Mouse (Mus musculus) MEL (cell line): Measurements from ENCODE around the gene Kxd1. TPM values are rescaled to one million over a fixed set of nuclear protein-coding genes. Genes with fewer than 3 reads are reported as not detected.
"Not testable (repeated sequence)": the region's sequence is repeated elsewhere in the genome, so short reads cannot be mapped to it uniquely, and the experiment has no call there.

Experiments
- DNase-seq: peaks from one replicate; pipeline ENCODE4 v3.0.0; 2011; ENCODE audit warnings: low read depth, low spot score
- H3K27ac ChIP-seq: 2 replicates; pipeline ENCODE4 v1.5.1; 2012; ENCODE audit warnings: low read depth, mild to moderate bottlenecking, control low read depth, low read length, moderate library complexity; ENCODE audit not compliant: control insufficient read depth
- H3K27me3 ChIP-seq, 2 experiments: fragments of 150-350 bp in 1 of 2; sonication (generic) in 1 of 2; 2 replicates each; pipeline ENCODE4 v1.6.1; 2012; ENCODE audit warnings: low read length in 2 of 2, mild to moderate bottlenecking in 2 of 2, improper control_type of control experiment in 1 of 2, moderate library complexity in 1 of 2; ENCODE audit not compliant: insufficient read depth in 2 of 2, control insufficient read depth in 1 of 2
- H3K36me3 ChIP-seq, 2 experiments: 2 replicates each; pipeline ENCODE4 v1.6.1; 2012 to 2014; ENCODE audit warnings: low read length in 2 of 2, improper control_type of control experiment in 1 of 2, inconsistent platforms in 1 of 2, mild to moderate bottlenecking in 1 of 2; ENCODE audit not compliant: insufficient read depth in 2 of 2, control insufficient read depth in 1 of 2
- H3K4me1 ChIP-seq, 2 experiments: fragments of 150-350 bp in 1 of 2; sonication (generic) in 1 of 2; 2 replicates each; pipeline ENCODE4 v1.6.1; 2012; ENCODE audit warnings: low read length in 2 of 2, improper control_type of control experiment in 1 of 2, mild to moderate bottlenecking in 1 of 2; ENCODE audit not compliant: insufficient read depth in 2 of 2, control insufficient read depth in 1 of 2
- H3K4me3 ChIP-seq, 2 experiments: fragments of 150-350 bp in 1 of 2; sonication (generic) in 1 of 2; 2 replicates each; pipeline ENCODE4 v1.5.1; 2012; ENCODE audit warnings: low read depth in 2 of 2, low read length in 2 of 2, mild to moderate bottlenecking in 2 of 2, moderate library complexity in 2 of 2, control low read depth in 1 of 2, improper control_type of control experiment in 1 of 2; ENCODE audit not compliant: control insufficient read depth in 1 of 2, insufficient read depth in 1 of 2
- H3K79me2 ChIP-seq: 2 replicates; pipeline ENCODE4 v1.6.1; 2012; ENCODE audit warnings: mild to moderate bottlenecking, low read length, moderate library complexity; ENCODE audit not compliant: control insufficient read depth, poor library complexity, insufficient read depth
- H3K9ac ChIP-seq: 2 replicates; pipeline ENCODE4 v1.6.1; 2012; ENCODE audit warnings: low read depth, mild to moderate bottlenecking, control low read depth, low read length, moderate library complexity; ENCODE audit not compliant: control insufficient read depth, poor library complexity, severe bottlenecking
- H3K9me3 ChIP-seq: fragments of 150-350 bp; sonication (generic); replicated peaks from 2 replicates; pipeline ENCODE4 v1.6.1; 2012; ENCODE audit warnings: mild to moderate bottlenecking, low read length, improper control_type of control experiment, moderate library complexity; ENCODE audit not compliant: insufficient read depth
- CHD1 ChIP-seq: IDR thresholded peaks from 2 replicates; pipeline ENCODE4 v1.6.1; 2012; ENCODE audit warnings: low read depth, mild to moderate bottlenecking, inconsistent platforms, low read length, improper control_type of control experiment
- E2F4 ChIP-seq: IDR thresholded peaks from 2 replicates; pipeline ENCODE4 v1.6.1; 2011; ENCODE audit warnings: low read depth, low read length, improper control_type of control experiment, borderline replicate concordance
- ELF1 ChIP-seq: IDR thresholded peaks from 2 replicates; pipeline ENCODE4 v1.6.1; 2014; ENCODE audit warnings: low read depth, mild to moderate bottlenecking, inconsistent platforms, low read length, improper control_type of control experiment, moderate library complexity
- EP300 ChIP-seq, 2 experiments: IDR thresholded peaks; 2 replicates each; pipeline ENCODE4 v1.6.1; 2011; ENCODE audit warnings: improper control_type of control experiment in 2 of 2, low read length in 2 of 2, low read depth in 1 of 2, mild to moderate bottlenecking in 1 of 2
- ETS1 ChIP-seq: IDR thresholded peaks from 2 replicates; pipeline ENCODE4 v1.6.1; 2012; ENCODE audit warnings: low read depth, mild to moderate bottlenecking, inconsistent platforms, low read length, improper control_type of control experiment, moderate library complexity
- HCFC1 ChIP-seq: IDR thresholded peaks from 2 replicates; pipeline ENCODE4 v1.6.1; 2012; ENCODE audit warnings: low read depth, mild to moderate bottlenecking, inconsistent platforms, low read length, improper control_type of control experiment, moderate library complexity
- KAT2A ChIP-seq: conservative IDR thresholded peaks from 2 replicates; pipeline ENCODE4 v1.6.1; 2012; ENCODE audit warnings: low read depth, low read length, improper control_type of control experiment, inconsistent platforms
- MAFK ChIP-seq: IDR thresholded peaks from 2 replicates; pipeline ENCODE4 v1.6.1; 2011; ENCODE audit warnings: low read depth, mild to moderate bottlenecking, low read length, improper control_type of control experiment, borderline replicate concordance
- MAX ChIP-seq: IDR thresholded peaks from 2 replicates; pipeline ENCODE4 v1.6.1; 2011; ENCODE audit warnings: low read length, improper control_type of control experiment
- MAZ ChIP-seq: IDR thresholded peaks from 2 replicates; pipeline ENCODE4 v1.6.1; 2012; ENCODE audit warnings: low read depth, mild to moderate bottlenecking, inconsistent platforms, low read length, improper control_type of control experiment
- MEF2A ChIP-seq: IDR thresholded peaks from 2 replicates; pipeline ENCODE4 v1.6.1; 2014; ENCODE audit warnings: low read depth, mild to moderate bottlenecking, inconsistent platforms, low read length, improper control_type of control experiment; ENCODE audit not compliant: poor library complexity, insufficient replicate concordance, severe bottlenecking; ENCODE audit errors: extremely low read depth
- MXI1 ChIP-seq: IDR thresholded peaks from 2 replicates; pipeline ENCODE4 v1.6.1; 2011; ENCODE audit warnings: mild to moderate bottlenecking, low read depth, low read length, improper control_type of control experiment
- MYB ChIP-seq: IDR thresholded peaks from 2 replicates; pipeline ENCODE4 v1.6.1; 2011; ENCODE audit warnings: mild to moderate bottlenecking, low read depth, low read length, improper control_type of control experiment
- MYC ChIP-seq: IDR thresholded peaks from 2 replicates; pipeline ENCODE4 v1.6.1; 2011; ENCODE audit warnings: low read depth, mild to moderate bottlenecking, low read length, improper control_type of control experiment, moderate library complexity
- NELFE ChIP-seq: IDR thresholded peaks from 2 replicates; pipeline ENCODE4 v1.6.1; 2011; ENCODE audit warnings: low read depth, low read length, improper control_type of control experiment
- NRF1 ChIP-seq: IDR thresholded peaks from 2 replicates; pipeline ENCODE4 v1.6.1; 2014; ENCODE audit warnings: low read depth, mild to moderate bottlenecking, inconsistent platforms, low read length, improper control_type of control experiment, moderate library complexity; ENCODE audit not compliant: poor library complexity, insufficient read depth, severe bottlenecking
- POLR2A ChIP-seq, 2 experiments: IDR thresholded peaks; 2 replicates each; pipeline ENCODE4 v1.6.1; 2011 to 2012; ENCODE audit warnings: low read length in 2 of 2, mild to moderate bottlenecking in 2 of 2, control low read depth in 1 of 2, improper control_type of control experiment in 1 of 2, low read depth in 1 of 2, moderate library complexity in 1 of 2; ENCODE audit not compliant: control insufficient read depth in 1 of 2, insufficient read depth in 1 of 2, poor library complexity in 1 of 2
- POLR2AphosphoS2 ChIP-seq: IDR thresholded peaks from 2 replicates; pipeline ENCODE4 v1.6.1; 2011; ENCODE audit warnings: low read length, improper control_type of control experiment
- POLR2AphosphoS5 ChIP-seq: IDR thresholded peaks from 2 replicates; pipeline ENCODE4 v1.6.1; 2012; ENCODE audit warnings: low read depth, borderline replicate concordance, mild to moderate bottlenecking, inconsistent platforms, low read length, moderate library complexity, mixed read lengths
- RCOR1 ChIP-seq: IDR thresholded peaks from 2 replicates; pipeline ENCODE4 v1.6.1; 2012; ENCODE audit warnings: low read depth, mild to moderate bottlenecking, inconsistent platforms, low read length, improper control_type of control experiment
- SIN3A ChIP-seq: IDR thresholded peaks from 2 replicates; pipeline ENCODE4 v1.6.1; 2012; ENCODE audit warnings: low read length, improper control_type of control experiment, inconsistent platforms
- SMC3 ChIP-seq: IDR thresholded peaks from 2 replicates; pipeline ENCODE4 v1.6.1; 2011; ENCODE audit warnings: low read depth, low read length, improper control_type of control experiment
- TAL1 ChIP-seq: IDR thresholded peaks from 2 replicates; pipeline ENCODE4 v1.6.1; 2012; ENCODE audit warnings: mild to moderate bottlenecking, inconsistent platforms, low read length, moderate library complexity, mixed read lengths
- TBP ChIP-seq: IDR thresholded peaks from 2 replicates; pipeline ENCODE4 v1.8.0; 2011; ENCODE audit warnings: low read depth, low read length, improper control_type of control experiment
- TCF12 ChIP-seq: IDR thresholded peaks from 2 replicates; pipeline ENCODE4 v1.6.1; 2014; ENCODE audit warnings: low read depth, mild to moderate bottlenecking, inconsistent platforms, low read length, improper control_type of control experiment, moderate library complexity
- ZMIZ1 ChIP-seq: IDR thresholded peaks from 2 replicates; pipeline ENCODE4 v1.6.1; 2012; ENCODE audit warnings: low read depth, mild to moderate bottlenecking, inconsistent platforms, low read length, improper control_type of control experiment, moderate library complexity
- ZNF384 ChIP-seq: IDR thresholded peaks from 2 replicates; pipeline ENCODE4 v1.6.1; 2012; ENCODE audit warnings: low read depth, mild to moderate bottlenecking, inconsistent platforms, low read length, improper control_type of control experiment
- polyA plus RNA-seq, 2 experiments: library from polyadenylated mRNA; stranded (reverse) in 1 of 2; unstranded in 1 of 2; fragments of >175 nt in 1 of 2; fragments of >200 nt in 1 of 2; gene quantifications; 2 replicates each; pipeline versions ENCODE4 v1.2.1 to v1.2.4; 2012; ENCODE audit warnings: low replicate concordance in 2 of 2, low read depth in 1 of 2; ENCODE audit not compliant: insufficient read length in 2 of 2, insufficient read depth in 1 of 2, missing spikeins in 1 of 2
- total RNA-seq: library from RNA; depleted of rRNA; stranded (reverse); fragments of 300-350 nt; gene quantifications from 2 replicates; pipeline ENCODE4 v1.2.3, GENCODE M21; 2012

Gene Kxd1
- total and polyA plus RNA-seq, 3 experiments: 54.4 to 77.4 TPM; not detected in 1

DNA sequence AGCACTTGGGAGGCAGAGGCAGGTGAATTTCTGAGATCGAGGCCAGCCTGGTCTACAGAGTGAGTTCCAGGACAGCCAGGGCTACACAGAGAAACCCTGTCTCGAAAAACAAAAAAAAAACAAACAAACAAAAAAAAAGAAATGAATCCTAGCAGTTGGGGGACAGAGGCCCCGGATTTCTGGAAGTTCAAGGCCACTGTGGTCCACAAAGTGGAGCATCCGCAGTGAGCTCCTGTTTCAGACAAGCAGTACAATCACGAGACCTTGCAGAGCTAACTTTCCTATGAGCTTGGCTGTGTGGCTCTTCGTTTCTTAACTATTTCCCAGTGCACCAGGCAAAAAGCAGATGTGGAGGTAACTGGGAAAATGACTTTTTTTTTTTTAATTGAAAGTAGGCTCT lies 16.6 kb downstream of the Kxd1 start:
- not testable (repeated sequence) for H3K9me3 ChIP-seq, H3K27me3 ChIP-seq
- peaks cover 6 to 37% of the 10 kb centered on the region in 2 experiments for H3K4me1 ChIP-seq
- peak; percentile 29 for DNase-seq
- peak overlapping the region; percentile 92 for H3K27ac ChIP-seq
- peak overlapping the region in 1 of 2 experiments; percentile 89; a peak in 2 of 4 replicates for H3K4me3 ChIP-seq
- TF ChIP-seq CHD1: 0 out of 2 replicates have a peak, but pooled peaks have one; percentile 47
- TF ChIP-seq ZMIZ1: 0 out of 2 replicates have a peak, but pooled peaks have one; percentile 39
- TF ChIP-seq ZNF384: 0 out of 2 replicates have a peak, but pooled peaks have one; percentile 6
- peaks cover 28% of the 10 kb centered on the region for H3K79me2 ChIP-seq
- H3K36me3 ChIP-seq: peaks cover 5 to 25% of the 10 kb centered on the region in 2 experiments; a peak in 3 of 4 replicates
- peak overlapping the region; percentile 89 for H3K9ac ChIP-seq

DNA sequence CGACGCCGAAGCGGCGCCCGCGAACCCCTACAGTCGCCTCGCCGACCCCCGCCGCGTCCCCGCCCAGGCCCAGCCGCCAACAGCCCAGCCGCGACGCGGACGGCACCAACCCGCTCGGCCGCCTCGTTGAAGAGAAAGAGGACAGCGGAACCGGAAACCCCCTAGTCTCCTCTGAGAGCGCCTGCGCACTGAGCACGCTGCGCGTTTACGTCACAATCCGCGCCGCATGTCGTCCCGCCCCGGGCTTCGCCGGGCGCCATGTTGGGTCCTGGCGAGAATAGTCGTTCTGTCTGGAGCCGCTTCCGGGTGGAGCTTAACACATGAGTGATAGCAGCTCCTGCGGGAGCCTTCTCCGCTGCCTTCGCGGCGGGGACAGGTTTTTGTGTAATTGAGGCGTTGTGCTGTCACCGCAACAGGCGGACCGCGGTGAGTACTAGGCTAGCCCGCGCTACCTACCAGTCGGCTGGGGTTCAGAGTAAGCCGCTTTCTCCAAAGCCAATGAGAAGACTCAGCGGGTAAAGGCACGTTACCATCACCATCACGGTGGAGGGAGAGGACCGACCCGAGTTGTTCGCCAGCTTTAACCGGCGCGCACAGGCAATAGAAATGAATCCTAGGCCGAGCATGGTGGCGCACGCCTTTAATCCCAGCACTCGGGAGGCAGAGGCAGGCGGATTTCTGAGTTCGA lies 17.4 kb downstream of the Kxd1 start, which contains the start of gene Uba52:
Uba52 (minus strand) TSS at position 574 of the 688 bp plus-strand sequence.
- Histone ChIP-seq H3K27ac (peak within 1 kb of the TSS; percentile 92), H3K4me1 (peaks cover 6 to 42% of the 10 kb centered on the region in 2 experiments), H3K9ac (peak within 1 kb of the TSS; percentile 89), H3K9me3 (no peaks in the 10 kb centered on the region), H3K36me3 (peaks cover 5 to 29% of the 10 kb centered on the region in 2 experiments; a peak in 3 of 4 replicates), H3K27me3 (no peaks in the 10 kb centered on the region), H3K79me2 (peaks cover 35% of the 10 kb centered on the region), H3K4me3 (peak within 1 kb of the TSS; percentile 89 to 95)
- peak; percentile 96 for DNase-seq
- TF ChIP-seq MYC: peak; percentile 98
- TF ChIP-seq MAFK: no peak
- TF ChIP-seq POLR2AphosphoS2: peak; percentile 95
- TF ChIP-seq E2F4: peak; percentile 62; the same call in 1 of the 2 replicates
- peak in 1 of 2 experiments; percentile 23; a peak in 1 of 4 replicates for TF ChIP-seq EP300 (IDR thresholded peaks at IDR 0.05; ENCODE audit: low read depth in 1 of 2, low read length in 2 of 2)
- TF ChIP-seq MAX: peak; percentile 95
- TF ChIP-seq RCOR1: no peak
- TF ChIP-seq SIN3A: peak; percentile 81
- peak; percentile 78; the same call in 1 of the 2 replicates for TF ChIP-seq ZMIZ1
- TF ChIP-seq HCFC1: peak; percentile 95
- TF ChIP-seq TBP: peak; percentile 94
- TF ChIP-seq MAZ: peak; percentile 99
- TF ChIP-seq POLR2AphosphoS5: peak; percentile 70; the same call in 1 of the 2 replicates
- peak; percentile 45; the same call in 1 of the 2 replicates for TF ChIP-seq ETS1
- no peak for TF ChIP-seq SMC3
- TF ChIP-seq NRF1: peak; percentile 94
- TF ChIP-seq KAT2A: peak; percentile 81; the same call in 1 of the 2 replicates
- no peak for TF ChIP-seq MEF2A
- TF ChIP-seq MXI1: peak; percentile 74; the same call in 1 of the 2 replicates
- no peak for TF ChIP-seq TAL1
- peak; percentile 78 for TF ChIP-seq TCF12
- no peak for TF ChIP-seq MYB
- peak; percentile 95 for TF ChIP-seq ELF1
- TF ChIP-seq NELFE: peak; percentile 98
- TF ChIP-seq POLR2A (IDR thresholded peaks at IDR 0.05; ENCODE audit: control insufficient read depth in 1 of 2, insufficient read depth in 1 of 2, low read depth in 1 of 2, low read length in 2 of 2, poor library complexity in 1 of 2): peak; percentile 88 to 89
